30 mouse cellular contexts compared by ENCODE assay signal in genomic region chr13:74787681-74788080, GRCm38 (mm10).
"Had no signal": no experiment of that assay in that cellular context is flagged by ENCODE, and none has a peak within 500 bp of the region (broad histone marks: within the 10 kb centered on the region; RNA-seq: fewer than 3 reads in every experiment).

No protein-coding gene starts in this region.

- H3K4me1 ChIP-seq: limb, embryonic 10.5 days; limb, embryonic 12.5 days; limb, embryonic 13.5 days; limb, embryonic 15.5 days; liver, embryonic 12.5 days; liver, embryonic 13.5 days; liver, embryonic 15.5 days; lung, embryonic 15.5 days; megakaryocyte, embryonic 14.5 days; midbrain, embryonic 10.5 days; midbrain, embryonic 12.5 days; midbrain, embryonic 13.5 days; midbrain, embryonic 15.5 days; neural tube, embryonic 12.5 days had no signal

- ATAC-seq: liver, embryonic 12.5 days; liver, postnatal 0 days; lung, postnatal 0 days; midbrain, embryonic 13.5 days; midbrain, embryonic 15.5 days; midbrain, embryonic 16.5 days had no signal

- H3K27ac ChIP-seq: limb, embryonic 10.5 days; limb, embryonic 12.5 days; limb, embryonic 13.5 days; limb, embryonic 15.5 days; liver, embryonic 12.5 days; liver, embryonic 13.5 days; liver, embryonic 14.5 days; liver, embryonic 15.5 days; lung, embryonic 15.5 days; macrophage; midbrain, embryonic 10.5 days; midbrain, embryonic 12.5 days; midbrain, embryonic 13.5 days; midbrain, embryonic 15.5 days; neural tube, embryonic 12.5 days had no signal

- H3K27me3 ChIP-seq: limb, embryonic 12.5 days; limb, embryonic 13.5 days; limb, embryonic 15.5 days; liver, embryonic 12.5 days; liver, embryonic 13.5 days; liver, embryonic 15.5 days; lung, embryonic 15.5 days; megakaryocyte, embryonic 14.5 days; midbrain, embryonic 12.5 days; midbrain, embryonic 13.5 days; midbrain, embryonic 15.5 days; neural tube, embryonic 12.5 days had no signal

- H3K9ac ChIP-seq: limb, embryonic 12.5 days; limb, embryonic 13.5 days; limb, embryonic 15.5 days; liver, embryonic 12.5 days; liver, embryonic 13.5 days; liver, embryonic 14.5 days; liver, embryonic 15.5 days; liver, postnatal 0 days; lung, embryonic 14.5 days; lung, embryonic 15.5 days; midbrain, embryonic 12.5 days; midbrain, embryonic 13.5 days; midbrain, embryonic 15.5 days; neural tube, embryonic 12.5 days had no signal

- H3K4me3 ChIP-seq: limb, embryonic 10.5 days; limb, embryonic 12.5 days; limb, embryonic 13.5 days; limb, embryonic 15.5 days; liver, embryonic 12.5 days; liver, embryonic 13.5 days; liver, embryonic 15.5 days; lung, embryonic 15.5 days; megakaryocyte, embryonic 14.5 days; midbrain, embryonic 10.5 days; midbrain, embryonic 12.5 days; midbrain, embryonic 13.5 days; midbrain, embryonic 15.5 days; myocyte; neural tube, embryonic 12.5 days had no signal

- H3K9me3 ChIP-seq: limb, embryonic 10.5 days; limb, embryonic 12.5 days; limb, embryonic 13.5 days; limb, embryonic 15.5 days; liver, embryonic 12.5 days; liver, embryonic 13.5 days; liver, embryonic 15.5 days; lung, embryonic 15.5 days; megakaryocyte, embryonic 14.5 days; midbrain, embryonic 10.5 days; midbrain, embryonic 12.5 days; midbrain, embryonic 13.5 days; midbrain, embryonic 15.5 days; neural tube, embryonic 12.5 days had no signal

- DNase-seq: left cerebral cortex, postnatal 4 days; liver; liver, embryonic 13.5 days; liver, postnatal 0 days; lung, adult 18-20 months; lung, adult 2 months; lung, embryonic 14.5 days; lung, postnatal 10 days; lung, postnatal 14 days; lung, postnatal 36 days; lung, postnatal 4 days; midbrain, embryonic 14.5 days had no signal

- H3K36me3 ChIP-seq: limb, embryonic 10.5 days; limb, embryonic 12.5 days; limb, embryonic 13.5 days; limb, embryonic 15.5 days; liver, embryonic 12.5 days; liver, embryonic 13.5 days; liver, embryonic 15.5 days; lung, embryonic 15.5 days; midbrain, embryonic 10.5 days; midbrain, embryonic 12.5 days; midbrain, embryonic 13.5 days; midbrain, embryonic 15.5 days; neural tube, embryonic 12.5 days had no signal
